Mouse (Mus musculus) left cerebral cortex, postnatal 36 days (tissue): ENCODE data around the gene Clybl. TPM values are rescaled to one million over a fixed set of nuclear protein-coding genes. Genes with fewer than 3 reads are reported as not detected.

Experiments
- DNase-seq, 2 experiments: peaks; one replicate each; pipeline ENCODE4 v3.0.0; 2021 to 2022; ENCODE audit warnings: low spot score in 2 of 2, mixed read lengths in 1 of 2
- intact Hi-C: fragments of 180-260 bp; cut with DNase I; formaldehyde crosslinking; loops from one replicate; pipeline ENCODE4 v1.15.1; 2025
- total RNA-seq, 2 experiments: library from RNA; stranded (reverse); gene quantifications; 2 replicates each; pipeline ENCODE4 v1.2.3; 2021

Clybl gene
- total RNA-seq, 2 experiments from 2014 or later, result 21.2 to 31.3 TPM

DNA sequence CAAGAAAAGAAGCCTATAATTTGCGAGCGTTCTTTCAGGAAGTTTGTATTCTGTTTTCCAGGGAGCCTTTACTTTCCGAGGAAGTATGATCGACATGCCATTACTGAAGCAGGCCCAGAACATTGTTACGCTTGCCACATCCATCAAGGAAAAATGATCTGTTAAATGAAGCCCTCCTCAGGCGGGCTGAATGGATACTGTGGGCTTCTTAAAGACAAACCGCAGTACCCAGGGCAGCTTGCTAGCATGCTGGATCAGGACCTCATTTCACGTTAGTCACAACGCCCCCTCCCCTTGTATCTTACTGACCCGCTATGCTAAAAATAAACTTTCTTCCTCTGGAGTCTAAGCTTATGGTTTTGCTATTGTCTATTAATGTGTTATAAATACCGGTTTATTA is 220.4 kb downstream of the Clybl start:
- intact Hi-C loops, result no loop called here
- DNase-seq, result no peak

DNA sequence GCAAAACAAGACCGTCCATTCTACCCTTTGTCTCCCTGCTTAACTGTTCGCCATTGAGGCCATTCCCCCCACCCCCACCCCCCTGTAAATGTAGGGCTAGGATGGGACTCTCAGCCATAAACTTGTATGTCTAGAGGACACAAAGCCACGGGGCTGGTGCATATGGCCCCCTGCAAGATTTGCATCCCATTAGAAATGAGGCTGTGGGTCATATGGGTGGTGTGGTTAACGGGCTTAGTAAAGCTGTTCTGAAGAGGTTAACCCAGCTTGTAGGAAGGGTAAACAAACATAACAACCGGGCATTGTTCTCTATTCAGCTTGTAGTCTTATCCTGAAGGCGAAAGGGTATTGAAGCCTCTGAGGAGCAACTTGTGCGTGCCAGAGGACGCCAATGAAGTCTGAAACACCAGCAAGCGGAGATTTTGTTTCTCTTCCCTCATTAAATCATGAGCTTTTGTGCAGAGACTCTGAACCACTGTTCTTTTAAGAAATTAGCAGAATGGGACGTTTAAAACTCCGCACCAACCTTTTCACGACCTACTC is 221.3 kb downstream of the Clybl start:
- intact Hi-C loops, result no loop called here
- DNase-seq, result no peak

DNA sequence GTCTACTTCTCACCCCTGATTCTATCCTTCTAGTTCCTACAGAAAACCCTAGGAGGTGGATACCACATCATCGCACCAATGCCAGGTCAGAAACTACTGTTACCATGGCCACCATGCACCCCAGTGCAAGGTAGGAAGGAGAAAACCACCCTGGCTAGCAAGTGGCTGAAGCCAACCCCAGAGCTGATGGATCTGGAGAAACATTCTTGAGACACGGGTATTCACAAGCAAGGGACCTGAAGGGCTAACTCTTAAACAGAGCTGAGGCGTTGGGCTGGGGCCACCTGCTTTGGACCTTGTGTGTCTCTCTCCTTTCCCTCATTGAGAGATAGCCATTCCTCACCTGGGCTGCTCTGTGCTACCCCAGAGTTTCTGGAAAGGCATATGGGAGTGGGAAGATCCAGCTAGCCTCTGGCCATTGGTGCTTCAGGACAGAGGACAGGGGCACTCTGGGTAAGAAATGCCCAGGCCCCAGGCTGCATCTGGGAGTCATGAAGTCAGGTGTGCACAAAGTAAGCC is 222.0 kb downstream of the Clybl start:
- DNase-seq, result no peak
- intact Hi-C loops, result no loop called here

DNA sequence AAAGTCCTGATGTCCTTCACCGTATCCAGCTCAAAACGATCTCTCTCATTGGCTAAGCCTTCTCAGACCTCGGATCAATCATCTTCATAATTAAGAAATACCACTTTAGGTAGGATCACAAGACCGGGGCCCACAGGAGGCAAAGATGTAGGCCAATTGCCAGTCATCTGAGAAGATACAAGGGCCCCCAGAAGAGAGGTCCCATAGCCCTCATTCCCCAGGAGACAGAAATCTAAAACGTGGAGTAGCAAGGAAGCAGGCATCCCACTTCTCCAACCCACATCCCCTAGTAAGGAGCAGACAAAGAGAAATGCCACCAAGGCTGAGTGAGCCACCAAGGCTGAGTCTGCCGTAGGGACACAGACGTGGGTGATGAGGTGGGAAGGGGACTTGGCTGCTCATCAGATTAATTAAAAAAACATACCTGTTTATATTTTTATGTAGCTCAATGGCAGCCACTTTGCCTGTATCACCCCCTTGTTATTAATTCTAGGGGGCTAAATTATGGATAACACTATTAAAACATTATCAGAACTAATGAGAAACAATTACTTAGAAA is 223.2 kb downstream of the Clybl start:
- DNase-seq, result no peak
- intact Hi-C loops, result loop anchor here (5.0 kb wide), 2 partner anchors 48 to 182 kb away; partner anchors contain the start of gene Gm5089

DNA sequence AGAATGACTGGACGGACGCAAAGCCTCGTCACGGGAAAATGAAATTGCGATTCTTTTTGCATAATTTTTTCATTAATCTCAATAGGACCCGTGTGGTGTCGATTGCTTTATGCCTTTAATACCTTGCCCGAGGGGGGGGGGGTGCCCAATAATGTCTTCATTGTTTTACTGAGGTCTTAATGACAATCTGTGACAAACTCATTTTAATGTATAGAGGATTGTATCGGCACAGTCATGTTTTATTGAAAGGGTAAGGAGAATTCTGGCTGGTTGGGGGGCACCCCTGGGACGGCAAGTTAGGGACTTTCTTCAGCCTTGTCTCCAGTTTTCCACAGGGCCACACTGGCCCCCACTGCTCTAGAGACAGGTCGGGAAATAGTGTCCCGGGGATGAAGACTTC is 223.7 kb downstream of the Clybl start:
- DNase-seq, result no peak
- intact Hi-C loops, result loop anchor here (5.0 kb wide), 2 partner anchors 47 to 183 kb away; partner anchors contain the start of gene Gm5089

DNA sequence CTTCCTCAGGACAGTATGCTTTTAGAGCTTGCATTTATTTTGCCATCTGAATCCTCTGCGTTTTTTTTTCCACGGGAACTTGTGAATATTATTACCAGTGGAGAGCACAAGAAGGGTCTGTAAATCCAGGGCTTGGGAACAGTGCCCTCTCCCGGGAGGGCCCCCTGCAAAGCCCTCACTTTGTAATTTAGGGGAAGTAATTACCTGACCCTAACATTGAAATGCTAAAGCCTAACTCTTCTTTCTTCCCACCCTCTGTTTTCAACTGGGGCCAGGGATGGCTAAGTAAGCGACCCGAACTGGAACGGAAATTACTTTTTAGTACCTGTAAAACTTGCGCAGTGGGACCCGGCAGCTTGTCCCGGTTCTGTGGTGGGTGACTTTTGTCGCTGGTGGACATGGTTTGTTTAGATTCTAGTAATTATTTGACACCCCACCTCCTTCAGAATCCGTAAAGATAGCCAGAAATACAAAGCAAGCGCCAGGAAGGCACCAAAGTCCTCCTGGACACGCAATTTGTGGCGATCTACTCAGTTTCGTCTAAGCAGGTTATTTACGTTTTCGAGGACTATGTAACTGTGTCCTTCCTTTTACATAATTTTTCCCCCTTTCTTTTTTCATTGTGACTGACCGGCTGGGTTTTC is 224.5 kb downstream of the Clybl start:
- intact Hi-C loops, result loop anchor here (5.0 kb wide), 2 partner anchors 46 to 184 kb away; partner anchors contain the start of gene Gm5089
- DNase-seq, result no peak

DNA sequence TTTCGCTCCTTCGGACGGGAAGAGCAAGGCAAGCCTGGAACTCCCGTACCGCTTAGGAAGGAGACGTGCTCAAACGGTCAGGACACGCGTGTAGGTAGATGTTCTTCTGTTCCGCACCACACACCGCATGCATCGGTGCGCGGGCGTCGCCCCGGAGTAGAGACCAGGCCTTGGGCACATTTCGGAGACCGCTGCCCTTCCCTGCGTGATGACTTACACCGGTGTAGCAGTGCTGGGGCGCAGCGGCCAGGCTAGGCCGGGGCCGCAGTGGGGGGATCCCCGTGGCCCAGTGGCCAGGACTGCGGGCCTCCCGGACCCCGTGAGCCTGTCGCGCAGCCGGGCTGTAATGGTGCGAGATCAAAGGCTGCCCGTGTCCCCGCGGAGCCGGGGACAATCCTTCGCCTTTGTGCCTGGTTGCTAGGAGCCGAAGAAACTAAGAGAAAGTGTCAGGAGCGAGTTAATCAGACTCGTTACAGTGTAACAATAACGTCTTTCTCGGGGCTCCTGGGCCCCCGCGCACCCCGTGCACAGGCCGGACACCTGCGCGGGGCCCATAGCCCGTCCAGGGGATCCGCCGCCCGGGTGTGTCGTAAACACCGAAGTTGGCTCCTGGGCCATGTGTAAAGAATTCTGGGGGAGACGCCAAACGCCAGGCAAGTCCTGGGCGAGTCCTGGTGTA is 225.2 kb downstream of the Clybl start:
- intact Hi-C loops, result loop anchor here (5.0 kb wide), 2 partner anchors 46 to 184 kb away; partner anchors contain the start of gene Gm5089
- peak; percentile 9 to 22 for DNase-seq

DNA sequence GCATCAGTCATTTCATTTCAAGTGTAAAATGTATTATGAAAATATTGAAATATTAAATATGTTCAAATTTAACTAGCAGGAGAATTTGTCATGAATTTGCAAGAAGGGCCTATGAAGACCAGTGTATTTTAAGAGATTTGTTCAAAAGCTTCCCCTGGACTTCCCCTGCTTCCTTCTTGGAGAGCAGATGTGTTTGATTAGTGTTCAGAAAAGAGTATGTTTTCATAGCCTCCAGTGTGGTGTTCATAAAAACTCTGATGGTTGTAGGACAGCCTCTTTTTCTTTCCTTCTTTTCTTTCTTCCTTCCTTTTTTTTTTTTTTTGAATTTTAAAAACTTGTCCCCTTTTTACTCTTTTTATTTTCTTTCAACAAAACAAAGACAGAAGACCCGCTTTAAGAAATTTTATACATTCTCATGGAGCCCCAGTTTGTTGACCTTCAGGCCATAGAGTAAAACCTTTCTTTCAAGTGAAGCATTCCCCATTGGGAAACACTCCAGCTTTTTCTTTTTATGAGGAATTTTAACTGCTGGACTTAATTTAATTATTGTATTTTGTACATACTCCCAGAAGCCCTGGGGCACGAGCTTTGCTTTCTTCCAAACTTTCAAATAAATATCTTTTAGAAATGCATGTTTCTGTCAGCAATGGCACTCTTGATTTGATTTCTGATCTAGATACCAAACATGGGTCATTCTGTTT is 231.5 kb downstream of the Clybl start:
- DNase-seq, result no peak
- intact Hi-C loops, result no loop called here

DNA sequence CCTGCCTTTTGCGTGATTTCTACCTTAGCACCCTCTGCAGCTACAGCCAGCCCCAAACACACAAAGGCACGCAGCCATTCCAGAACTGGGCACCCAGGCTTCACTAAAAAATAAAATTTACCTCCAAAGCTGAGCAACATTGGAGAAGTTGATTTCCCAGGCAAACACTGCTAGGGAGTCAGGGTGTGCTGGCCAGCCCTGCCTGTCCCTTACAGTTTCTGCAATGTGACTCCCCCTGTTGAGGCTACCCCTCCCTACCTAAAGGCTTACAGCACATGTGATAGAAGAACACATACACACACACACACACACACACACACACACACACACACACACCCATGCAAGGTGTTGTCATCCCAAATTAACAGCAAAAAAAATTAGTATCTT is 232.0 kb downstream of the Clybl start:
- DNase-seq, result no peak
- intact Hi-C loops, result no loop called here

DNA sequence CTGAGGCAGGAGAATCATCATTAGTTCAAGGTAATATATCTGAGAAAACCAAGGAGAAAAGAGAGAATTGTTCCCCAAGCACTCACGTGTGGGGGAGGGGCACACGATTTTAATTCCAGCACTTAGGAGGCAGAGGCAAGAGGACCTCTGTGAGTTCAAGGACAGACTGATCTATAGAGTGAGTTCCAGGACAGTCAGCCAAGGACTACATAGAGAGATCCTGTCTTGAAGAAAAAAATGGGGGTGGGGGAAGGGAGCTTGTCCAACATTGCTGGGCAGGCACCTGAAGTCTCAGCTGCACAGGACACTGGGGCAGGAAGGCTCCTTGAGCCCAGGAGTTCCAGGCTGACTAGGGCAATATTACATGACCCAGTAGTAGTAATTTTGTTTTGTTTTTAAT is 233.3 kb downstream of the Clybl start:
- no peak for DNase-seq
- intact Hi-C loops, result no loop called here

DNA sequence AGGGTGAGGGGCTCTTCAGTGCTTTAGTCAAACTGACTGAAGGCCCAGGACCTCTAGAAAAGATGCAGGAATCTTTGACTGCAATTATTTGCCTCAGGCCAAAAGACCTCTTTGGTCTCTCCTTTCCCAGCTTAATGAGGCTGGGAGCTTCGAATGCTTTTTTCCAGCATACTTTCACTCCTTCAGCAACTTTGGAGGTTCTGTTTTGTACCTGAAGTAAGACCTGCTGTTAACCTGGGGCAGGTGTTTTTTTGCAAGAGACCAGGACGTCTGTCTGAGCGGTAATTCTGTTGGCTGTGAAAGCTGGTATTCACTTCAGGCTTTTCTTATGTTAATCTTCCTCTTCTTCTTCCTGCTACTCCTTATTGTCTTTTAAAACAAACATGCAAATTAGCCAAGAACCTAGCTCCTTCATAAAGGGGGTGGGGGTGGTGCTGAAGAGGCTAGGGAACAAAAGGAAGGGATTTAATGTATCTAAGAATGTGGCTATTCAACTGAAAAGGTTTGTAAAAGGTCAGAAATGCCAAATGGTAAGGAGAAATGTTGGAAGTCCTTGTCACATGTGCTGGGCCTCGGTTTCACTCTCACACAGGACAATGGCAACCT is 234.8 kb downstream of the Clybl start:
- no peak for DNase-seq
- intact Hi-C loops, result no loop called here

DNA sequence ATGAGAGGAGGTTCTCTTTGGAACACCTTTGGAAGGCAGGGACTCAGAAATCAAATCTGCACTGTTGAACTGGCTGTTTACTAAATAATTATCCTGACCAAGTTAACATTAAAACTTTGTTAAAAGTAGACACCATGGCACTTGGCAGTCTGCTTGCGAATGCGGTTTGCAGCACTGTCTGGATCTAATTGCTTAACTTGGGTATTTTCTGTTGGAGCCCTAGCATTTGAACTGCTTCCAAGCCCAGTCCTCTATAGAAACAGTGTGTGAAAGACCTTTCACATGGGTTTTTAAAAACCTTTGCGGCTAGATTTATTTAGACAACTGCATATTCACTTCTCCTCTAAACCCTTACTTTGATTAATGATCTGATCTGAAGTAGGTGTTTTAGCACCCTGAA is 242.9 kb downstream of the Clybl start:
- DNase-seq, result no peak
- intact Hi-C loops, result no loop called here

DNA sequence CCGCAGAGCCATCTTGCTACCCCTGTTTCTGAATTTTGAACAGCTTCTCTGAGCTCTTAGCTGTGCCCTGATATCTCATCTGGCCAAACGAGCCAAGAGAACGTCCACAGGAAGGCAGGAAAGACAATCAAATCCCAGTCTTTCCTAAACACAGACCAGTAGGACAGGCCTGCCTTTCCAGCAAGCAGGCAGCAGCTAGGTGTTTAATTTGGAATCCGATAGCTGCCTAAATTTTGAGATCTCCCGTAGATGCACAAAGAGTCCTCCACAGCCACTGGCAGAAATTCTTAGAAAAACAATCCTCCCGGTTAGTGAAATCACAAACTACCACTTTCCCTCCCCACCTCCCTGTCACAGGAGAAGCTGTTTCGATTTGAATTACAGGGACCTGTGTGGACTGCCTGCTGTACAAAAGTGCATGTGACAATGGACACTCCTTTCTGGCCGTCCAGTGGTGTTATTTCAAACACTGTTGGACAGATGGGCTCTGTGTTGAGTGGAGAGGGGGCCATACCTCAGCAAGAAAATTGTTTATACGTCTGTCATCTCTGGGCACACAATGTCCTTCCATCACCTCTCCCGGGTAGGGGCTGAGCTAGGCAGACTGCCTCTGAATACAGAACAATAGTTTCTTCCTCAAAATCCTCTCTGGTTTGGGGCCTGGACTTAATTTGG is 245.2 kb downstream of the Clybl start:
- intact Hi-C loops, result no loop called here

DNA sequence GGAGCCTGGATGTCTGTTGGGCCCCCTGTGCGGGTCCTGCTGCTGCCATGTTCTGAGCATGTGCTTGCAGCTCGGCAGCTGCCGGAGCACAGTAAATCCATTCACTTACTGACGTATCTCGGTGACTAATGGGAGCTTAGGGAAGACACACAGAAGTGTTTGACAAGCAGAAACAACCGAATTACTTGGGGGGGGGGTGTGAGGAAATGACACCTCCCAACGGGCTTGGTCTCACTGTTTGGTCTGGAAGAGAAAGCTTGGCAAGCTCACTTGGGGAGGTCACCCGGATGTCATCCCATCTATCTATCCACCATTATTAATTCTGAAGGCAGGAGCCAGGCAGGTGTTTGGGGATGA is 245.7 kb downstream of the Clybl start:
- intact Hi-C loops, result no loop called here
- DNase-seq, result no peak

More for the DNA sequence above, 245.2 kb downstream of the Clybl start:
- no peak for DNase-seq

DNA sequence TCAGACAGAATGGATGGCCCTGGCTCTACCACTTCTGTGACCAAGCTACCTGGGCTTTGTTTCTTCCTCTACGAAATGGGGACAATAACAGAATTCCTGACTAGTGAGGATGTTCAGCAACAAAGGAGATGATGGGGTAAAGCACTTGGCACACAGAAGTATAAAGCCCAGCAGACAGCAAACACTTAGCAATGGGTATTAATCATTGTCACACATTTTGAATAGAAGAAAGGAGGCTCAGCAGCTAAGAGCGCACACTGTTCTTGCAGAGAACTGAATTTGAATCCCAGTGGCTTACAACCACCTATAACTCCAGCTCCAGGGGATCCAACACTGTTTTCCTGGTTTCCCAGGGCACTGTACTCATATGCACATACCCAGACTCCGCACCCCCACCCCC is 246.2 kb downstream of the Clybl start:
- intact Hi-C loops, result no loop called here
- no peak for DNase-seq

DNA sequence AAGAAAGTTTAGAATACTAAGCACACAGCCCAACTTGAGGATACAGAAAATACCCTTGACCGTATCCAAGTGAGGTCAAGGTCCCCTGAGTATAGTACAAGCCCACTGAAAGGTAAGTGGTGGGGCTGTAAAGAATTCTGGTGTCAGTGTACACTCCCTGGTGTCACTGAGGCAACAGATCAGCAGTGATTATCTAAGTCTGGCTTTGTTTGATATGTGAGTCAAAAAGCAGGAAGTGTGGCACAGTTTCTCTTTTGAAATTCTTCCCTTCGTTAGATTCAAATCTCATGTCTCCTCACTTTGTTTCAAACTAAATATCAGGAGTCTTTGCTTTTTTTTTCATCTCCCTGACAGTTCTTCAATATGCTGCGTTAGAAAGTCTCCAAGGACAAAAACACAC is 251.1 kb downstream of the Clybl start:
- DNase-seq, result no peak
- intact Hi-C loops, result no loop called here

DNA sequence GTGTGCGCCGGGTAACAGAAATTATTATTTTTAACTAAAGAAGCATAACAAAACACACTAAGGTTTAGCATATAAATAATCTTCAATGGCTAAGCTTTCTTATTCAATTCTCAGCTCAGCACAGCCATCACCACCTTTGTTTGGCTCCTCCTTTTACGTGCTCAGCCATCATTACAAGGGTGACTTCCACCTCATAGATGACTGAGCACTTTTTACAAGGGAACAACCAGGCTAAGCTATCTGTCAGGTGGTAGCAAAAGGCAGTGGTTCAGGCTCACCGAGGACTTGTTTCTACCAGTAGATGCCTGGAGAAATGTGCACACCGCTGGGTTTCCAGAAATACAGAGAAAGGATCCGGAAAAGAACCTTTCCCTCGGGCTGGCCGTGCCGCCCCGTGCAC is 252.5 kb downstream of the Clybl start:
- intact Hi-C loops, result no loop called here
- no peak for DNase-seq

DNA sequence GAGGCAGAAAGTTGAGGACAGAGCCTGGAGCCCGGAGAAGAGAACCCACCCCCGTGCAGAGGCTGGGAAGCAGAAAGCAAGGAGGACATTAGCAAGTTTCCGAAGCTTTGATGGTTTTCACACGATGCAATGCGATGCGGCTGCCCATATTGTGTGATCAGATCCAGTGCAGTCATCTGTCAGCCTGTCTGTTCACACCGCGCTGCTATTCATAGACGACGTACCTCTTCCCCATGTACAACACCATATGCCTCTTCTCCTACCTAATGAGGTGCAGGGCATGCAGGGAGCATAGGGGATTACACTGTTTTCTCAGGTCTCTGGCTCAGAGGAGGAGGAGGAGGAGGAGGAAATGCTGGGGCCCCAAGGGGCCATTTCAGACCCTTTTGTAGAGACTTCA is 255.3 kb downstream of the Clybl start:
- intact Hi-C loops, result no loop called here
- DNase-seq, result no peak
